Mouse (Mus musculus) brain, embryonic 14.5 days (tissue): ENCODE measurements around the gene Limk2. TPM values are rescaled to one million over a fixed set of nuclear protein-coding genes. Genes with fewer than 3 reads are reported as not detected.

ENCODE experiments used
- DNase-seq: peaks from one replicate; pipeline ENCODE4 v3.0.0-alpha.2; 2011; ENCODE audit warnings: low read depth
- CTCF ChIP-seq: fragments of 200-500 bp; IDR thresholded peaks from 2 replicates; pipeline ENCODE4 v1.5.1; 2012; ENCODE audit warnings: inconsistent platforms, mild to moderate bottlenecking, moderate library complexity, borderline replicate concordance; ENCODE audit not compliant: insufficient read depth, insufficient read length; ENCODE audit errors: extremely low read depth
- POLR2A ChIP-seq: fragments of 200-500 bp; IDR thresholded peaks from 2 replicates; pipeline ENCODE4 v1.6.1; 2012; ENCODE audit warnings: mild to moderate bottlenecking, inconsistent platforms, borderline replicate concordance; ENCODE audit not compliant: poor library complexity, insufficient read depth, insufficient read length, severe bottlenecking; ENCODE audit errors: extremely low read depth
- polyA plus RNA-seq: library from polyadenylated mRNA; depleted of rRNA; stranded (reverse); fragments of >200 nt; gene quantifications from 2 replicates; pipeline ENCODE4 v1.2.3, GENCODE M21; 2012

Limk2 gene
- polyA plus RNA-seq, 1 experiment = 211 TPM

- DNase-seq = peak; percentile 98
- TF ChIP-seq POLR2A (peak; percentile 76; the same call in 1 of the 2 replicates), CTCF (no peak)
These were observed 37.9 kb downstream of the Limk2 start for GRCm38 (mm10) chr11:3370928-3371598.

- no peak for DNase-seq
- TF ChIP-seq CTCF (no peak), POLR2A (no peak)
These were observed 38.8 kb downstream of the Limk2 start for GRCm38 (mm10) chr11:3370162-3370561.

- no peak for DNase-seq
- no peak for TF ChIP-seq POLR2A
- no peak for TF ChIP-seq CTCF
These were observed 39.5 kb downstream of the Limk2 start for GRCm38 (mm10) chr11:3369449-3369848.

- TF ChIP-seq POLR2A = no peak
- no peak for TF ChIP-seq CTCF
- no peak for DNase-seq
These were observed 40.0 kb downstream of the Limk2 start for GRCm38 (mm10) chr11:3368983-3369382.

- DNase-seq = no peak
- TF ChIP-seq POLR2A = no peak
- no peak for TF ChIP-seq CTCF
These were observed 42.6 kb downstream of the Limk2 start for GRCm38 (mm10) chr11:3366411-3366810.

GRCm38 (mm10) chr11:3362854-3363253 lies 46.1 kb downstream of the Limk2 start:
- no peak for TF ChIP-seq POLR2A
- TF ChIP-seq CTCF = no peak
- DNase-seq = no peak

- TF ChIP-seq CTCF (peak; percentile 32; the same call in 1 of the 2 replicates), POLR2A (no peak)
- no peak for DNase-seq
These were observed 55.9 kb downstream of the Limk2 start for GRCm38 (mm10) chr11:3352990-3353585.

- TF ChIP-seq POLR2A (no peak), CTCF (no peak)
- DNase-seq = no peak
These were observed 56.9 kb downstream of the Limk2 start for GRCm38 (mm10) chr11:3352131-3352530.

- TF ChIP-seq CTCF (no peak), POLR2A (no peak)
- DNase-seq = no peak
These were observed 59.7 kb downstream of the Limk2 start for GRCm38 (mm10) chr11:3349343-3349695.

GRCm38 (mm10) chr11:3348576-3349342 lies 60.2 kb downstream of the Limk2 start:
- no peak for TF ChIP-seq CTCF
- TF ChIP-seq POLR2A = no peak
- DNase-seq = peak; percentile 24

GRCm38 (mm10) chr11:3347835-3348195 lies 61.2 kb downstream of the Limk2 start:
- no peak for DNase-seq
- no peak for TF ChIP-seq POLR2A
- no peak for TF ChIP-seq CTCF

GRCm38 (mm10) chr11:3347091-3347834 lies 61.7 kb downstream of the Limk2 start:
- DNase-seq = peak; percentile 90
- TF ChIP-seq POLR2A = no peak
- TF ChIP-seq CTCF = peak; percentile 86
